Mouse (Mus musculus) testis, adult 2 months (tissue): ENCODE data around the gene Oca2.

Source experiments
- CTCF ChIP-seq: fragments of 200-500 bp; IDR thresholded peaks from 2 replicates; pipeline ENCODE4 v1.5.1; 2012; ENCODE audit warnings: low read depth, mild to moderate bottlenecking, inconsistent platforms, low read length, moderate library complexity; ENCODE audit not compliant: control insufficient read depth, insufficient read depth, insufficient replicate concordance
- POLR2A ChIP-seq: fragments of 200-500 bp; IDR thresholded peaks from 2 replicates; pipeline ENCODE4 v1.6.1; 2012; ENCODE audit warnings: low read depth, mild to moderate bottlenecking, inconsistent platforms, low read length, moderate library complexity; ENCODE audit not compliant: control insufficient read depth

DNA sequence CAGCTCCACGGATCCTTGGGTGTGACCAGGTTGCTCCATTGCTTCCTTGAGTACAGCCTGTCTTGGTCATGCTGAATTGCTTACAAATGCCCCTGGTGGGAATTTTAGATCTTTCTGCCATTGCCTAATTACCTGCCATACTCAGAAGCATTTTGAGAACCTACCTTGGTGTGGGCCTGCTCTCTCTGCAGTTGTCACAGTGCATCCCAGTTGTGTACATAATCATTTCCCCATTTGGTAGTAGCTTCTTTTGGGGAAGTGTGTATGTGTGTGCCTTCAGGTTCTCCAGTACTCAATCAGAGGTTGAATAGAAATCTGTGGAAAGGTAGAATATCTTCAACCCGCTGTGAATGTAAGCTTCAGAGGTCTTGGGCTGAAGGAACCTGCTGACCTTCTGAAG is 36.3 kb upstream of the Oca2 start:
- TF ChIP-seq POLR2A (no peak), CTCF (no peak)
